Mouse (Mus musculus): ENCODE results near the gene Enthd1. TPM values are rescaled to one million over a fixed set of nuclear protein-coding genes. Genes with fewer than 3 reads are reported as not detected.
A peak's percentile ranks its signal among the peaks of the same experiment; 100 is the strongest.

The Enthd1 gene
- polyA plus RNA-seq, 1 experiment from 2014 or later, result not detected

GRCm38 (mm10) chr15:80556021-80556420, 8.9 kb downstream of the Enthd1 start:
- Histone ChIP-seq H3K9me3 (replicated peaks) (no peaks in the 10 kb centered on the region), H3K9ac (no peak overlapping the region), H3K4me3 (replicated peaks) (no peak overlapping the region), H3K27me3 (peaks cover 3% of the 10 kb centered on the region; the same call in 1 of the 2 replicates), H3K27ac (no peak overlapping the region), H3K4me2 (no peak overlapping the region), H3K4me1 (peaks cover 7% of the 10 kb centered on the region; the same call in 1 of the 2 replicates), H3K36me3 (no peaks in the 10 kb centered on the region)
- 68% methylated on average over 2 of the region's 2 CpGs for WGBS
- ATAC-seq (replicated peaks; ENCODE audit: low FRiP score), result no peak

GRCm38 (mm10) chr15:80554860-80555822, 9.8 kb downstream of the Enthd1 start:
- H3K27ac ChIP-seq, result no peak overlapping the region
- H3K4me1 ChIP-seq, result peaks cover 5% of the 10 kb centered on the region; the same call in 1 of the 2 replicates
- WGBS, result 95% methylated on average over 6 of the region's 6 CpGs
- ATAC-seq (replicated peaks; ENCODE audit: low FRiP score), result no peak
- H3K9ac ChIP-seq, result no peak overlapping the region
- peaks cover 1% of the 10 kb centered on the region; the same call in 1 of the 2 replicates for H3K27me3 ChIP-seq
- H3K9me3 ChIP-seq (replicated peaks), result no peaks in the 10 kb centered on the region
- H3K4me3 ChIP-seq (replicated peaks), result no peak overlapping the region
- H3K4me2 ChIP-seq, result no peak overlapping the region
- H3K36me3 ChIP-seq, result no peaks in the 10 kb centered on the region

- WGBS, result 54% methylated on average over 6 of the region's 6 CpGs
Observed at GRCm38 (mm10) chr15:80545430-80545829, 19.5 kb downstream of the Enthd1 start.

GRCm38 (mm10) chr15:80544115-80544514, 20.8 kb downstream of the Enthd1 start:
- Histone ChIP-seq H3K4me3 (replicated peaks) (no peak overlapping the region), H3K27me3 (no peaks in the 10 kb centered on the region), H3K4me2 (no peak overlapping the region), H3K9ac (no peak overlapping the region), H3K36me3 (no peaks in the 10 kb centered on the region), H3K4me1 (no peaks in the 10 kb centered on the region), H3K27ac (no peak overlapping the region), H3K9me3 (replicated peaks) (no peaks in the 10 kb centered on the region)
- no peak for ATAC-seq (replicated peaks; ENCODE audit: low FRiP score)
- 58% methylated on average over 3 of the region's 3 CpGs for WGBS

More at GRCm38 (mm10) chr15:80545430-80545829, 19.5 kb downstream of the Enthd1 start:
- no peak overlapping the region for H3K4me3 ChIP-seq (replicated peaks)
- no peaks in the 10 kb centered on the region for H3K4me1 ChIP-seq
- no peaks in the 10 kb centered on the region for H3K9me3 ChIP-seq (replicated peaks)
- no peak for ATAC-seq (replicated peaks; ENCODE audit: low FRiP score)
- no peak overlapping the region for H3K27ac ChIP-seq
- H3K4me2 ChIP-seq, result no peak overlapping the region
- no peak overlapping the region for H3K9ac ChIP-seq
- H3K36me3 ChIP-seq, result no peaks in the 10 kb centered on the region
- no peaks in the 10 kb centered on the region for H3K27me3 ChIP-seq

GRCm38 (mm10) chr15:80538671-80539340, 26.1 kb downstream of the Enthd1 start:
- H3K4me1 ChIP-seq, result no peaks in the 10 kb centered on the region
- WGBS, result 80% methylated on average over 7 of the region's 7 CpGs
- H3K4me2 ChIP-seq, result no peak overlapping the region
- H3K27me3 ChIP-seq, result no peaks in the 10 kb centered on the region
- ATAC-seq (replicated peaks; ENCODE audit: low FRiP score), result no peak
- H3K4me3 ChIP-seq (replicated peaks), result no peak overlapping the region
- no peak overlapping the region for H3K27ac ChIP-seq
- H3K9ac ChIP-seq, result no peak overlapping the region
- no peaks in the 10 kb centered on the region for H3K36me3 ChIP-seq
- H3K9me3 ChIP-seq (replicated peaks), result no peaks in the 10 kb centered on the region

DNA sequence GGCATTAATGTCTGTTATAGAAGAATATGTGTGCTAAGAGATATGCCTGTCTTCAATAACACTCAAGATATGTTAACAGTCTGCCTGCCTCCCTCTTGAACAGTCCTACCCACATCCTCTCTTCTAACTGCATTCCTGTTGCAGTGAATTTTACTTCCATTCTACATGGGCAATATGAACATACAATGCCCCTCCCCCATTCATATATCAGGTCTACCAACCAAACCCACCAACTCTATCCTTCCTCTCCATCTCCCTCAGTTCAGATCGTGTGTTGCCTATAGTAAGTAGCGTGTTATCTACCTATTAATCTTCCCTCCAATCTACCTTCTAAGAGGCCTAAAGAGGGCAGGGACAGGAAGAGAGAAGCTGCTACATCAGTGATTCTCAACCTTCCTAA, 26.9 kb downstream of the Enthd1 start:
- Histone ChIP-seq H3K4me3 (replicated peaks) (no peak overlapping the region), H3K4me2 (no peak overlapping the region), H3K27ac (no peak overlapping the region), H3K27me3 (no peaks in the 10 kb centered on the region), H3K9ac (no peak overlapping the region), H3K9me3 (replicated peaks) (no peaks in the 10 kb centered on the region), H3K36me3 (no peaks in the 10 kb centered on the region), H3K4me1 (0 out of 2 replicates have a peak, but pooled peaks cover 4% of the 10 kb centered on the region)
- no peak for ATAC-seq (replicated peaks; ENCODE audit: low FRiP score)
- 85% methylated on average over 2 of the region's 2 CpGs for WGBS

DNA sequence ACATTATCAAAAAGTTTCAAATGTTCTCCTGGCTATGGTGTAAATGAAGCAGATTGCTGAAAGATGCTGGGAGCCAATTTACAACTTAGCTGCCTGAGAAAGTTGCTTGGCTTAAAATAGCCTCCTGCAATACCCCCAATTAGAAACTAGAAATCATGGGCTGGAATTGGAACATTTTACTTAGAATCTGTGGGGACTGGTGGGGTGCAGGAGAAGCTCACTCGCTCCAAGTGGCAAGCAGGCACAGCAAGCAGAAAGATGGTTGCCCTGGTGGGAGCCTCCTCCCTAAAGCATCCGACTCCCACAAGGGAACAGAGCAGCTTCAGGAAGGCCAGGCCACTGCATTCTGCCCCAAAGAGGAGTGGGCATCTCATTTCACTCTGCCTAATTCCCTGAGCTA, 28.9 kb downstream of the Enthd1 start:
- no peak overlapping the region for H3K4me3 ChIP-seq (replicated peaks)
- 72% methylated on average over 2 of the region's 2 CpGs for WGBS

DNA sequence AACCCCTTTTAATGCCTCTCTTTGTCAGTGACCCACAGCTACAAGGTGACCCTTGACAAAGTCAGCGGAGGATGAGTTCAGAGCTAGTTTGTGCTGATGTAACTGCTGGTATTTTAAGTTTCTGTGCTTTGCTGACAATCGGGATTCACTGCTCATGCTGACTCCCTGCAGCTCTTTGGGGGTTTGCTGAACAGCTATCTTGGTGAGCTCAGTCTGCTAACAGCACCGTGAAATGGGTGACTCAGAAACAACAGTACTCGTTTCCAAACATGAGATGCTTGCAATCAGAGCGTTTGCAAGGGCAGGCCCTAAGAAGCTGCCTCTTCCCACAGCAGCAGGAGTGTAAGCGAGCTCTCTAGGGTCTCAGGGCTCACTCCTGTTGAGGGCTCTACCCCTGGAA, 31.7 kb downstream of the Enthd1 start:
- H3K4me1 ChIP-seq, result 0 out of 2 replicates have a peak, but pooled peaks cover 4% of the 10 kb centered on the region
- H3K9ac ChIP-seq, result no peak overlapping the region
- no peaks in the 10 kb centered on the region for H3K9me3 ChIP-seq (replicated peaks)
- peaks cover 5% of the 10 kb centered on the region; the same call in 1 of the 2 replicates for H3K27me3 ChIP-seq
- no peak overlapping the region for H3K4me2 ChIP-seq
- 53% methylated on average over 6 of the region's 6 CpGs for WGBS
- H3K4me3 ChIP-seq (replicated peaks), result no peak overlapping the region
- ATAC-seq (replicated peaks; ENCODE audit: low FRiP score), result no peak
- no peak overlapping the region for H3K27ac ChIP-seq
- H3K36me3 ChIP-seq, result no peaks in the 10 kb centered on the region

More for the DNA sequence above, 28.9 kb downstream of the Enthd1 start:
- Histone ChIP-seq H3K27me3 (no peaks in the 10 kb centered on the region), H3K27ac (no peak overlapping the region), H3K9me3 (replicated peaks) (no peaks in the 10 kb centered on the region), H3K36me3 (no peaks in the 10 kb centered on the region), H3K4me1 (0 out of 2 replicates have a peak, but pooled peaks cover 4% of the 10 kb centered on the region), H3K9ac (no peak overlapping the region), H3K4me2 (no peak overlapping the region)
- ATAC-seq (replicated peaks; ENCODE audit: low FRiP score), result no peak

DNA sequence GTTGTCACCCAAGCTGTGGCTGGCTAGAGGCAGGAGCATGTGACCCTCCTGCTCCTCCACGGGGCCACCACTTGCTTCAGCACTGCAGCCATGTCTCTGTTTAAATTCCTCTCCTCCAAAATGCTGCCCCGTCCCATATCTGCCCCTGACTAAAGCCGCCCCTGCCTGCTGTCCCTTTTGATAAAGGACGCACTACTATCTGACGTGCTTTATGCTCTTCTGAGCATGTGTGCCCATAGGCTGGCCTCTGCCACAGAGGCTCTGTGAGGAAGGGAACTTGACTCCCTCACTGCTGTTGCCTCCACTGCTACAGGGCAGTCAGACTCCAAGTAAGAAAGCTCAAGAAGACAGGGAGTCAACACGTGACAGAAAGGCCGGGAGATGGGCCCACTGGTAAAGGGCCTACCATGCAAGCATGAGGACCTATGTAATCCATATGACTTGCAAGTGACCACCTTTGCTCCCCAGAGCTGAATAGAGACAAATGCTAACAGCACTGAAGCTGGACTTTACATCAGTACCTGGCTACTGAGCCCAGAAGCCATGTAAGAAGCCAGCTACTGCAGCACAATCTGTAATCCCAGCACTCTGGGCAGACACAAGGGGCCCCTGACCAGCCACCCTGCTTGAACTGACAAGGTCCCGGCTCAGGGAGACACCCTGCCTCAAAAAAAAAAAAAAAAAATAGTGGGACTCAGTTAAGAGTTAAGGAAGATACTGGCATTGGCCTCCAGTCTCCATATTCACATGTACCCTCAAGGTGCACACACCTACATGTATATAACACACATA, 32.5 kb downstream of the Enthd1 start:
- Histone ChIP-seq H3K4me1 (0 out of 2 replicates have a peak, but pooled peaks cover 4% of the 10 kb centered on the region), H3K27ac (no peak overlapping the region), H3K36me3 (no peaks in the 10 kb centered on the region), H3K4me3 (replicated peaks) (no peak overlapping the region), H3K9ac (no peak overlapping the region), H3K4me2 (no peak overlapping the region), H3K27me3 (peaks cover 5% of the 10 kb centered on the region; the same call in 1 of the 2 replicates), H3K9me3 (replicated peaks) (no peaks in the 10 kb centered on the region)
- peak; percentile 70; the same call in 1 of the 2 replicates for ATAC-seq (replicated peaks; ENCODE audit: low FRiP score)
- WGBS, result 79% methylated on average over 8 of the region's 8 CpGs

DNA sequence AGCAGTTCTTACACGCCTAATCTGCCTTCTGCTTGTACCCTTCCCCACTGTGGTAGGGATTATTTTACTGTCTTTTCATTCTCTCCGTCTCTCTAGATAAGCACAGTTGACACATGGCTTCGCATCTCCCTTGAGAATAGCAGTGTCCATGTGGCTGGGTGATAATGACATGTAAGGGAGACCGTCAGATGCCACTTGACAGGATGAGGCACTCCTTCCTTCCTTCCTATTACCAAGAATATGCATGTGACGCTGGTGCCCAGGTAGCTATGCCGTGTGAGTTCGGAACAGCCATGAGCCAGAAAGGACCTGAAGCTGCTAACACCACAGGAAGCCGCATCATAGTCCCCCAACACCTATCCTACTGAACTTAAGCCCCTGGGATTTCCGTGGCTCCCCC, 33.9 kb downstream of the Enthd1 start:
- no peak overlapping the region for H3K4me2 ChIP-seq
- ATAC-seq (replicated peaks; ENCODE audit: low FRiP score), result no peak
- 75% methylated on average over 9 of the region's 9 CpGs for WGBS
- H3K36me3 ChIP-seq, result no peaks in the 10 kb centered on the region
- H3K9ac ChIP-seq, result no peak overlapping the region
- H3K4me3 ChIP-seq (replicated peaks), result no peak overlapping the region
- no peak overlapping the region for H3K27ac ChIP-seq
- H3K9me3 ChIP-seq (replicated peaks), result no peaks in the 10 kb centered on the region
- peaks cover 7% of the 10 kb centered on the region; the same call in 1 of the 2 replicates for H3K27me3 ChIP-seq
- 0 out of 2 replicates have a peak, but pooled peaks cover 4% of the 10 kb centered on the region for H3K4me1 ChIP-seq

Data from kidney, embryonic 15.5 days (tissue).